ENCODE assay signal across 20 mouse cellular contexts in the genomic region with DNA sequence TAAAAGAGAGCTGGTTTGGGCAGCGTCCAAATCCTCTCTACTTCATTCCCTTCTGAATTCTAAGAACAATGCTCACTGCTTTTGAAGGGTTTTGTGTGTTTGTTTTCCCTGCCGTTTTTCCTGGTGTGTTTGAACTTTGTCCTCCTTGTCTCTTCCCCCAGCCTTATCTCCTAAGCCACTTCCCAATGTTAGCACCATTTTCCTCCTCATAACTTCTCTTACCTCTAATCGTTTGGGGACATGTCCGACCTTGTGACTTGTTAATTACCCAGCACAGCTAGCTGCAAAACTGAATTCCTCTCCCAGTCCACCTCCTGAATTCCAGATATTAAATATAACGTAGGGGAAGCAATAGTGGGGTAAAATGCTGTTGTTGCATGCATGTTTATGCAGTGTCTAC. TPM values are rescaled to one million over a fixed set of nuclear protein-coding genes. Genes with fewer than 3 reads are reported as not detected.
"Had no signal": no experiment of that assay in that cellular context is flagged by ENCODE, and none has a peak within 500 bp of the region (broad histone marks: within the 10 kb centered on the region; RNA-seq: fewer than 3 reads in every experiment).

No protein-coding gene starts in this region.

- ATAC-seq: liver, postnatal 0 days had no signal

- H3K36me3 ChIP-seq: limb, embryonic 12.5 days; limb, embryonic 15.5 days had no signal

- H3K4me3 ChIP-seq: kidney, embryonic 15.5 days; limb, embryonic 12.5 days; limb, embryonic 15.5 days; lung, embryonic 15.5 days had no signal

- H3K27ac ChIP-seq: kidney, embryonic 15.5 days; limb, embryonic 12.5 days; limb, embryonic 15.5 days; liver, embryonic 14.5 days; lung, embryonic 15.5 days; stomach, postnatal 0 days had no signal

- DNase-seq: kidney, adult 8-10 months; kidney, postnatal 14 days; kidney, postnatal 4 days; left cerebral cortex, postnatal 4 days; liver, postnatal 0 days; lung, postnatal 10 days; lung, postnatal 36 days; midbrain, embryonic 14.5 days; thymus, adult 2 months; thymus, postnatal 14 days; thymus, postnatal 4 days had no signal

- H3K9ac ChIP-seq: kidney, embryonic 15.5 days; limb, embryonic 12.5 days; limb, embryonic 15.5 days; liver, embryonic 14.5 days; liver, postnatal 0 days; lung, embryonic 15.5 days had no signal

- H3K27me3 ChIP-seq: kidney, embryonic 15.5 days; limb, embryonic 12.5 days; limb, embryonic 15.5 days; lung, embryonic 15.5 days had no signal

- H3K4me1 ChIP-seq: kidney, embryonic 15.5 days; limb, embryonic 12.5 days; limb, embryonic 15.5 days had no signal

- H3K9me3 ChIP-seq: kidney, embryonic 15.5 days; limb, embryonic 12.5 days; limb, embryonic 15.5 days; lung, embryonic 15.5 days had no signal

- H3K4me2 ChIP-seq: kidney, embryonic 15.5 days; limb, embryonic 12.5 days; limb, embryonic 15.5 days; liver, embryonic 11.5 days; lung, embryonic 15.5 days; midbrain, embryonic 11.5 days had no signal

RNA-seq across cellular contexts. Expression of a gene that starts 24.5 kb away (rescaled TPM):
- total RNA-seq: left cerebral cortex, postnatal 4 days; midbrain, postnatal 0 days had no signal
